Mouse (Mus musculus) embryonic stem cell, embryonic (primary cell): Measurements from ENCODE around the gene Gpr37l1.

Experiments
- CTCF ChIA-PET, 4 experiments: fragments of 300-600 bp in 2 of 4; fragments of 350-600 bp in 2 of 4; sonication (Branson Sonifier 250); formaldehyde crosslinking; loops; one replicate each; lab custom pipeline; 2022; ENCODE audit warnings: inconsistent platforms in 2 of 4; lab: Charles Lee
- POLR2A ChIA-PET, 4 experiments: fragments of 300-600 bp in 2 of 4; fragments of 350-600 bp in 2 of 4; sonication (Branson Sonifier 250); formaldehyde crosslinking; loops; one replicate each; lab custom pipeline; 2022; ENCODE audit warnings: antibody characterized with exemption in 4 of 4, inconsistent platforms in 1 of 4; lab: Charles Lee

The Gpr37l1 gene

DNA sequence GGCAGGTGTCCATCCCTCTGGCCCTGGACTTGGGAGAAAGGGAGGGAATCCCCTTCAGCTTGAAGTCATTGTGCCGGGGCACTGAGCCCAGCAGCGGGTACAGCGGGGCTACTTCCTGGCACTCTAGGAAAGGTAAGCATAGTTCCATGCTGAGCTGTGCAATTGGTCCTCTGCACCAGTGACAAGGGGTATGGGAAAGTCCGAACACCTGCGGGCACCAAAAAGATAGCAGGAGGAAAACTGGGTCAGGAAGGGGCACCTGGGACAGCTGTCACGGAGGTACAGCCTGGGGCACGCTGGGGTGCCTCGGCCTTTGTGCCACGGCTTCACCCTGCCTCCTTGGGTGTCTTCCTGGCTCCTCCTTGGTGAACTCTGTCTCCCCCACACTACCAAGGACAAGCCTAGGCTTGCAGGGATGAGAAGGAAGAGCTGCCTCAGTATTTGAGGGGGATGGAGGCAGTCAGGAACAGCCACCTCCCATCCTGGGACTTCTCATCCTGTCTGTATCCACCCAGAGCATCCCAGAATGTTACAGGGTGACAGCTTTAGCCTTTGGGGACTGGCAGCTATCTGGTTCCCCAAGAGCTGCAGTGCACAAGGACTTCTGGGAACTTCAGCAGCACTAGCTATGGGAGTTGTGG, 37.8 kb downstream of the Gpr37l1 start:
- ChIA-PET POLR2A (interaction anchor here in 3 of 4 experiments (0.6 to 4.2 kb wide), 24 partner anchors 10 to 1553 kb away, joined by 3 to 21 read pairs (median 4); partner anchors contain the start of genes Arl8a (in 2 of the 3), Ube2t (in 2 of the 3), Elf3 (in 1 of the 3) and Lgr6 (in 1 of the 3)), CTCF (interaction anchor here in 3 of 4 experiments (0.6 to 8.4 kb wide), 21 partner anchors 9 to 678 kb away, joined by 3 to 133 read pairs (median 5); partner anchors contain the start of genes Arl8a (in 1 of the 3), Elf3 (in 1 of the 3) and Lgr6 (in 1 of the 3))

DNA sequence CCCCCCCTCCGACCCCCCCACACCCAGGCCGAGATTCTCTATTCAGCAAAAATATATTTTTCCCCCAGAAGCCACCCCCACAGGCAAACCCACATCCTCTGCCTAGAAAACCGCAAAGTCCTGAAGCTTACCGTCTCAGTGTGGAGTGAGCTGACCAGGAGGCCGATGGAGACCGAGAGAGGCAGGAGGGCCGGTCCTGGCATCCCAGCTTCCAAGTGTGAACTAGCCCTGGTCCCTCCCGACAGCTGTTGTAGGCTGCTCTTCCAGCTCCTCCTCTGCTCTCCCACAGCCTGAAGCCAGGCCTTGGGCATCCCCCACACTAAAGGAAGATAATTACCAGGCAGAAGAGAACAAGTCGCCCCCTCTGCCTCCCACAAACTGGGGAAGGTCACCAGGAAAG, 38.5 kb downstream of the Gpr37l1 start:
- CTCF ChIA-PET, result interaction anchor here in 3 of 4 experiments (0.6 to 8.4 kb wide), 12 partner anchors 11 to 677 kb away, joined by 3 to 133 read pairs (median 6); partner anchors contain the start of gene Lgr6 (in 1 of the 3)
- POLR2A ChIA-PET, result interaction anchor here in 3 of 4 experiments (0.6 to 3.0 kb wide), 16 partner anchors 11 to 593 kb away, joined by 3 to 21 read pairs (median 5); partner anchors contain the start of genes Arl8a (in 1 of the 3), Elf3 (in 1 of the 3) and Timm17a (in 1 of the 3)

DNA sequence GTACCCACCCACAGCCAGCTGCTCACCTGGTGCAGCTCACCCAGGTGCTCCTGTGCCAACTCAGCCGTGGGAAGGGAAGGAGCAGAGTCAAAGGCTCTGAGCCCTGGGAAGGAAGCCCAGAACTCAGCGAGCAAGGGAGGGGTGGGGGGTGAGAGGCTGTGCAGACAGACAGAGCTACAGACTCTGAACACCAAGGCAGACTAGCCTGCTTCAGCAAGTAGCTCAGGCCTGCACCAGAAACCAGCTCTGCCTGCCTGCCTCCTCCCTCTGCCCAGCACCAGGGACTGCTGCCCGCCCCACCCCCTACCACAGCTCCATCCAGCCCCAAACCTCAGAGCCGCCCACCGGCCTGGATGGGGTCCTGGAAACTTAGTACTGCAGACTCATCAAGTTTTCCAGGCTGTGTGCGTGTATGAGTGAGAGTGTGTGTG, 39.5 kb downstream of the Gpr37l1 start:
- ChIA-PET POLR2A (interaction anchor here (0.5 to 2.8 kb wide), 16 partner anchors 12 to 374 kb away, joined by 3 to 12 read pairs (median 4); partner anchors contain the start of genes Arl8a (in 1 of the 4) and Lgr6 (in 1 of the 4)), CTCF (interaction anchor here (0.5 to 8.4 kb wide), 17 partner anchors 8 to 753 kb away, joined by 3 to 133 read pairs (median 4); partner anchors contain the start of genes Lgr6 (in 2 of the 4) and Arl8a (in 1 of the 4))

GRCm38 (mm10) chr1:135126443-135127027, 40.9 kb downstream of the Gpr37l1 start:
- ChIA-PET CTCF (interaction anchor here (0.6 to 8.4 kb wide), 6 partner anchors 14 to 428 kb away, joined by 3 to 133 read pairs (median 4); partner anchors contain the start of gene Lgr6 (in 1 of the 4)), POLR2A (interaction anchor here in 2 of 4 experiments (0.9 to 2.8 kb wide), 4 partner anchors 13 to 20 kb away, joined by 4 to 7 read pairs (median 6); partner anchors contain the start of gene Arl8a (in 1 of the 2))

DNA sequence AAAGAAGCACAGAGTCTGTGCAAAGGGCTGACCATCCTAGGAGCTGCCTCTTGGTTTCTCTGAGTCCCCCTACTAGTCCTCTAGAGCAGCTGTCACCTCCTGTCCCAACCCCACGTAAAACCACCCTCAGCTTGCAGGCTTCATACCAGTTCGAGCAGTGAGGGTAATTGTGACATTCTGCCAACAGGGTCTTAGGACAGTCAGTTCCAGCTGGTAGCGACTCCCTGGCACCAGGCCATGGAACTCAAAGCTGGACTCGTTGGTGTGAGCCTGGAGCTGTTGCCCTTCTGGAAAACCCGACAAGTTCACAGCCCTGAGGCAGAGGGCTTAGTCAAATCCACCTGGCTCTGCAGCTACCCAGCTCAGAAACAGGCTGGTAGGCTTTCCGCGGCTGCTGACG, 41.5 kb downstream of the Gpr37l1 start:
- ChIA-PET CTCF (interaction anchor here (0.6 to 2.5 kb wide), 4 partner anchors 13 to 429 kb away, joined by 3 to 8 read pairs (median 4); no protein-coding TSS in a partner anchor), POLR2A (interaction anchor here in 2 of 4 experiments (0.5 to 2.8 kb wide), 2 partner anchors 17 to 158 kb away, joined by 5 to 7 read pairs; no protein-coding TSS in a partner anchor)

DNA sequence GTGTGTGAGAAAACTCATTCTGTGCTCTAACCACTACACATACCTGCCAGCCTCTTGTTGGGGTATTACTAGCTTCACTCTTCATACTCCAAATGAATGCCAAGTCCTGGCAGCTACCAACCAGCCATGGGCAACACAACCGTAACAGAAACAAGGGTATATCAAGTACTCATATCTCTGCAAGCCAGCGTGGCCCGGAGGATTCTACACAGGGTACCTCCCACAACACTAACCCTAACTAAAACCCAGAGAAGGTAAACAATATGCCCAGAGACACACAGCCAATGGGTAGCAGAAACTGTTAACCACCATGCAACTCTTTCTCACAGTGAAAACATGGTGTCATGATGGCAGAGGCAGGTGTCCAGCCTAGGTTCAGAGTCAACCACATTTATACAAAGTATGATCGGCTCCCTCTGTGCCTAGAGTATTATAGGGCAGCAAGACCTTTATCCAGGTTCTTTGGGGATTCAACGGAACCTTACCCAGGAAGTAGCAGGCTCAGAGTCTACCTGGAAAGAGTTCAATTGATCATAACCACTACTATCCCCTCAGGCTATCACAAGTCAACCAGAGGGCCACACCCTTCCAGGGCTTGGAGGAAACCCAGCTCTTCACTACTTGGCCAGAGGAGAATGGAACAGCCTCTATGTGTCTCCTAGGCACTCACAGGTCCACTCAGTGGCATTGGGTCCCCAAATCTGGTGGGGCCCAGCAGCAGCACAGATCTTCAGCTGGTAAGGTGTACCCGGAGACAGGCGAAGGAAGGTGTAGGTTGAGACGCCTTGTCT, 42.7 kb downstream of the Gpr37l1 start:
- CTCF ChIA-PET, result interaction anchor here in 2 of 4 experiments (0.6 to 0.8 kb wide), 2 partner anchors 12 to 96 kb away, joined by 3 to 4 read pairs; no protein-coding TSS in a partner anchor
- POLR2A ChIA-PET, result no interaction called here

DNA sequence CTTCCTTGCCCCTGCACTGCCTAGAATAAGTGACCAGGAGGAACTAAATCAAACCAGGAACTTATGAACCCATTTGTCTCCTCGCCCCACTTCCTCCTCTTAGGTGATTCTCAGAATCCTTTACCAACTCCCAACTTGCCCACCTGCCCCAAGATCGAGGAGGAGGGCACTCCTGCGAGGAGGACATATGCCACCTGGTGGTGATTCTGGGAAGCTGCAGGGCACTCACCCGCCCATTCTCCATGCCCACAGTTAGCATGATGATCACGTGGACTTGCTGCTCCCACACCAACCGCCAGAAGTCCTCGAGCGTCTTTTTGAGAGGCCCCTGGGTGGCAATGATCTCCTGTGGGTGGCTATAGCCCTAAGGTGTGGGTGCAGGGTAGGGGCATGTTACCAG, 54.8 kb downstream of the Gpr37l1 start:
- POLR2A ChIA-PET, result interaction anchor here in 2 of 4 experiments (0.5 to 0.8 kb wide), 3 partner anchors 8 to 252 kb away, joined by 3 to 4 read pairs (median 4); no protein-coding TSS in a partner anchor

GRCm38 (mm10) chr1:135111271-135111670, 56.2 kb downstream of the Gpr37l1 start:
- CTCF ChIA-PET, result interaction anchor here (0.5 to 9.9 kb wide), 25 partner anchors 10 to 991 kb away, joined by 3 to 133 read pairs (median 6); partner anchors contain the start of genes Ptpn7 (in 2 of the 4), Arl8a (in 1 of the 4) and Ppp1r12b (in 1 of the 4)
- POLR2A ChIA-PET, result interaction anchor here in 3 of 4 experiments (0.6 to 2.3 kb wide), 13 partner anchors 10 to 602 kb away, joined by 3 to 11 read pairs (median 4); partner anchors contain the start of genes Ube2t (in 2 of the 3), Elf3 (in 1 of the 3) and Ptpn7 (in 1 of the 3)

More for the DNA sequence above, 54.8 kb downstream of the Gpr37l1 start:
- CTCF ChIA-PET, result interaction anchor here (0.5 to 9.9 kb wide), 27 partner anchors 8 to 952 kb away, joined by 3 to 133 read pairs (median 3); partner anchors contain the start of genes Ptpn7 (in 2 of the 4) and Ube2t (in 1 of the 4)
